Mouse (Mus musculus): ENCODE measurements around the gene Rab20.
A peak's percentile ranks its signal among the peaks of the same experiment; 100 is the strongest.

Gene Rab20

DNA sequence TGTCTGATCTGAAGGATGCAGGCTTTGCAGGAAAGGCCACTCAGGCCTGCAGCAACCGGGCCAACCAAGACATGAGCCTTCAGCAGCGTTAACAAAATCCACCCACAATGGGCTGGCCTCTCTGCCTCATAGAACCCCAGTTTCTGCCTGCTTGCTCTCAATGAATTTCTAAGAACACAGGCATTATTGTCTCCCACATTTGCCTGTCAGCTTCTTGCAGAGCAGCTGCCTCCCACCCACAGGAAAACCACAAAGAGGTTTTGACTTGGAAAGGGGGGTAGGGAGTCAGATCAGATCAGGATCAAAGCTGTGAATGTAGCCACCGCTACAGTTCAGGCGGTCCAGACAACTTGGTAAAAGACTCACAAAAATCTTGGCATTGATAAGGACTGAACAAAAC is 25.5 kb downstream of the Rab20 start:
- peak; percentile 55 for DNase-seq (ENCODE audit: low spot score)

DNA sequence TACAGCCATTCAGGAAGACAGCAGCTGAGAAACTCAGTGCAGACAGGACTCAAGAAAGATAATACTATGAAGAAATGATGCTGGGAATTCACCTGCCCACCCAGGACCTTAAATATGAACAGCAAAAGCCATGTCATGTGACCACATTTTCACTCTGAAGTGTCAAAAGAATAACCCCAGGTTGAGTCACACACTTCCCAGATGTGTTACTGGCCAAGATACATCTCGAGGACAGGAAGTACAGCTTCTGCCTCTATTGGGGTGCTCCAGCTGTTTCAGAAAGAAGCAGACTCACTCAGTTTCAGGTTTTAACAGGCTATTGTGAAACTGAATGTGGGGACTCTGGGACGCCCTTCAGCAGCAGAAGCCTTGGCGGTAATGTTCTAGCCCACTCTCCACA is 26.0 kb downstream of the Rab20 start:
- DNase-seq (ENCODE audit: low spot score): no peak

DNA sequence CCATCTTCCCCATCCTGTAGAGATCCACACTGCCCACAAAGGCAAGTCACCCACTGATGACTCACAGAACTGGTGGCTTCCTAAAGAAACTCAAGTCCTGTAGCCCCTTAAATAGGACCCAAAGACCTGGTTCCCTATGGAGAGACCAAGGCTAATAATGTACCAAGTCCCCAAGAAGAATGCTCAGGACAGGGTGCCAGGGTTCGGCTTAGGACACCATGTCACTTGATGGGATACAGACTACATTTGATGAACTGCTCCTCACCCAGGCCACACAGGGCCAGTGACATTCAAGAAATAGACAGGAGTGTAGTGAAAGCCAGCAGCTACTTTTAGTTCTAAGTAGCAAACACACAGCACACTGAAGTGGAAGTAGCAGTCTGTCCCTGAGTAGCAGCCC is 26.4 kb downstream of the Rab20 start:
- no peak for DNase-seq (ENCODE audit: low spot score)

DNA sequence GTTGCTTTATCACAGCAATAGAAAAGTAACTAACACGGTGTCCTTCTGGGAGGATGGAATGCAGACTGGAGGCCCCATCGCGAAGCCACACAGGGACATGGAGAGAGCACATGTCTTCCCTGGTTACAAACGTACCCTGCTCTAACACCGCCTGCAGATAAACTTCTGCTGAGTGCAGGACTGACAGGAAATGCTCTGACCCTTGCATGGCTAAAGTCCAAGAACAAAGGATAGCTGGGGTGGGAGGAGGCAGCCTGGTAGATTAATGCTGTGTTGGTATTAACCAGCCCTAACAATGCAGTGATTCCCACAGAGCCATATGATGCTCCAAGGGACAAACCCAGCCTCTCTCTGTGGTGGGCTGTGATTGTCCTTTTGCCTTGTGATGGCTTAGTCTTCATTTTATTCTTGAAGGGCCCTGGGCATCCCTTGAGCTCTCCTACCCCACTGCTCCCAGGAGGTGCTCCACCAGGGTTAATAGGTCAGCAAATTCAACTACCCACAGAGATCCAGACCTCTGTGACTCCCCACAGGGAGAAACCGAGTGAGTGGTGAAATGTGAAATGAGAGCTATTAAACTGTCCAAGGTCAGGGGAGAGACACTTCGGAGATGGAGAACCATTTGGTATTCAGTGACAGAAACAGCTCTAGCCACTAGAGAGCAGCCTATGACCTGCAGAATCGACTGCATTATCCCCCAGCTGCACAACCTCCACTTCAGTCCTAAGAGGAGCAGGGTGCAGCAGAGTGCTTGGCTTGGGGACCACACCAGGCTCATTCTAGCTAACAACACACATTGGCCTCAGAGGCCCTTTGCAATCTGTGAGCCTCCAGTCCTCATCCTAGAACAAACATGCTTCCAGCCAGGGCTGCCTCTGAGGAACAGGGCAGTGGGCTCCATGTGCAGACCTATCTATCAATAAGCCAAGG is 28.1 kb downstream of the Rab20 start:
- peak; percentile 78 for DNase-seq (ENCODE audit: low spot score)

DNA sequence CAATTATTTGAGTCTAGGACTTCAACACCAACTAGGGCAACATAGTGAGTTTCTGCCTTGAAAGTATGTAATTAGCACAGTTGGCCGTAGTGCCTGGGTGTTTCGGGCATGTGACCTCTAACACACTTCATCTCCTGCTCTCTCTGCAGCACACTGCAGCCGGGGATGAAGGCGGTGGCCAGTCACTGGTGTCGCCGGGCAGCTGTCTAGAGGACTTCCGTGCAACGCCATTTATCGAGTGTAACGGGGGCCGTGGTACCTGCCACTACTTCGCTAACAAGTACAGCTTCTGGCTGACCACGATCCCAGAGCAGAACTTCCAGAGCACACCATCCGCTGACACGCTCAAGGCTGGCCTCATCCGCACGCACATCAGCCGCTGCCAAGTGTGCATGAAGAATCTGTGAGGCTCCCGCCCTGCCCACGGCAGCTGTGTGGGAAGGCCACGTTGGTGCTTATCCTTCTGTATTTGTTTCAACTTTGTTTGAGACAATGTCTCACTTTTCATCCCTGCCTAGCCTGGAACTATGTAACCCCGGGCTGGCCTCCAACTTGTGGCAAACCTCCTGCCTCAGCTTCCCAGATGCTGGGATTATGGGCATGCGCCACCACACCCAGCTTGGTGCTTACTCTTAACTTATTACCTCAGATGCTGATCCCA is 30.5 kb downstream of the Rab20 start:
- no peak for DNase-seq (ENCODE audit: low spot score)

GRCm38 (mm10) chr8:11445790-11446189 is 32.7 kb downstream of the Rab20 start:
- no peak for DNase-seq (ENCODE audit: low spot score)

- no peak for DNase-seq (ENCODE audit: low spot score)
Measured at GRCm38 (mm10) chr8:11444216-11444615, 34.3 kb downstream of the Rab20 start.

DNA sequence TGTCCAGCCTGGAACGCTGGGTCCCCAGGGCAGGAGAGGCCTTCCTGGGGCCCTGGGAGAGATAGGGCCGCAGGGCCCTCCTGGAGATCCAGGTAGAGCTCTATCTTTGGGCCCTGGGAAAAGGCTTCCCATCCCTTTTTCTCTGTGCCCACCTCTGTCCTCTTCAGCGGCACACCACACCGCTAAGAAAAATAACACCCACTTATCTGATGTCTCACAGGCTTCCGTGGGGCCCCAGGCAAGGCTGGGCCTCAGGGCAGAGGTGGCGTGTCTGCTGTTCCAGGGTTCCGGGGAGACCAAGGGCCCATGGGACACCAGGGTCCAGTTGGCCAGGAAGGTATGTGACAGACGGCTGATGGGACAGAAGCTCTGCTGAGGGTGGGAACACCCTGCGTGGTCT is 34.9 kb downstream of the Rab20 start:
- no peak for DNase-seq (ENCODE audit: low spot score)

DNA sequence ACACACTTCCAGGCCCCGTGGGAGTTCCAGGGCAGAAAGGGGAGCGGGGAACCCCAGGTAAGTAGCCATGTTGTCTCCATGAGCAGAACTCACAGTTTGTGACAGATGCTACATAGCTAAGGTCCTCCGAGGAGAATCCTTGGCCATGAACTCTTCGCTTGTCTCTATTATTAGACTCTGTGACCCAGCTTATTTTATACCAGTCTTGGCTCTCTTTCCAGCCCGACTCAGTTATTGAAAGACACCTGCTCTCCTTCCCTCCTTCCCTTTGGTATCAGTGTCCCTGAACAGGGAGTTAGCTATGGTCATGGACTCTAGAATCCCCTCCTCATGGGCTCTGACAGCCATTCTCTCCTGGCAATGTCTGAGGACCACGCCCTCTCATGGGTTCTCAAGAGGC is 37.2 kb downstream of the Rab20 start:
- DNase-seq (ENCODE audit: low spot score): no peak

GRCm38 (mm10) chr8:11437862-11438261 is 40.6 kb downstream of the Rab20 start:
- DNase-seq (ENCODE audit: low spot score): no peak

GRCm38 (mm10) chr8:11430688-11431087 is 47.8 kb downstream of the Rab20 start:
- DNase-seq (ENCODE audit: low spot score): peak; percentile 42

- peak; percentile 45 for DNase-seq (ENCODE audit: low spot score)
Measured at GRCm38 (mm10) chr8:11423091-11423490, 55.4 kb downstream of the Rab20 start.

GRCm38 (mm10) chr8:11421968-11422367 is 56.5 kb downstream of the Rab20 start:
- no peak for DNase-seq (ENCODE audit: low spot score)

DNA sequence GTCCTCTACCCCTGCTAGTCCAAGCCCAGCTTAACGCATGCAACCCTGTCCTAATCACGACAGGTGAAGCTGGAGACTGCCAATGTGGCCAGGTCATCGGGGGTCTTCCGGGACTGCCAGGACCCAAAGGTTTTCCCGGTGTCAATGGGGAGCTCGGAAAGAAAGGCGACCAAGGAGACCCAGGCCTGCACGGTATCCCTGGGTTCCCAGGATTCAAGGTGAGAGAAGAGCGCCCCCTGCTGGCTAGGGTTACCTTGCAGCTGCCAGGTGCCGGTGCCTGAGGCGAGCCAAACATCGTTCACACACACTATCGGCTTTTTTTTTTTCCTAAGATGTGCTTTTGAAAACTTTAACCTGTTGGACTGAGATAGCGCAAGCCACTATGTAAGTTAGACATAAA is 57.4 kb downstream of the Rab20 start:
- peak; percentile 69 for DNase-seq (ENCODE audit: low spot score)

- DNase-seq (ENCODE audit: low spot score): peak; percentile 85
Measured at GRCm38 (mm10) chr8:11419645-11420044, 58.9 kb downstream of the Rab20 start.

DNA sequence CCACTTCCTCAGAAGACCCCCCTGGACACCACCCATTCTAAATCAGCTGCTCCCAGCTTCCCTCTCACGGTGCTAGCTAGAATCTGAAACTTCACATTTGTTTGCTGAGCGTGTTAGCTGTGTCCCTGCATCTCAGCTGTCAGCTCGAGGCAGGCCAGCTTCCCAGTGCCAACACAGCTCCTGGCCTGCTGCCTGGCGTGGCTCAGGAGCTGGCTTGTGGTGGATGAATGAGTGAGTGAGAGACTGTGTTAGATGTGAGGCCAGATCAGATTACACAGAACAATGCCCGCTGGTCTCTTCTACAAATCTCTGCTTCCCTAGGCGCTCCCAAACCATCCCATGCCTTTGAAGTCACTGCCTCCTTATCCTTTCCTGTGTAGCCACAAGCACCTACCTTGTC is 59.3 kb downstream of the Rab20 start:
- DNase-seq (ENCODE audit: low spot score): no peak

DNA sequence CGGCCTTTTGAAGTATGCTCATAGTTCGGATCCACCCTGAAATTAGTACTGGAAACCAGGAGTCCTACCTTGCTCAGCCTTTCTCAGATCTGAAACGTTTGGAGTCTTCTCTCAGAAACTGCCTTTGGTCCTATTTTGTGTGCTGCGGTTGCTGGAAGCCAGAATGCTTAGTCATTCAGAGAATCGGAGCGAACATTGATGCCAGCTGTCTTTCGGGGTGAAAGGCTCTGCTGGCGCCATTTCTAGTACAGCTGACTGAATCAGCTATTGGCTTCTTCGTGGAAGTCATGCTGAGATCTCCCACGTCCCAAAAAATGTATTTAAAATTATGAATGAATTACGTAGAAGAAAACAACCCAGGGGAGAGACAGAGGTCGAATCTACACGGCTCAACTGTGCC is 60.7 kb downstream of the Rab20 start:
- DNase-seq (ENCODE audit: low spot score): no peak

GRCm38 (mm10) chr8:11415089-11415488 is 63.4 kb downstream of the Rab20 start:
- peak; percentile 41 for DNase-seq (ENCODE audit: low spot score)

DNA sequence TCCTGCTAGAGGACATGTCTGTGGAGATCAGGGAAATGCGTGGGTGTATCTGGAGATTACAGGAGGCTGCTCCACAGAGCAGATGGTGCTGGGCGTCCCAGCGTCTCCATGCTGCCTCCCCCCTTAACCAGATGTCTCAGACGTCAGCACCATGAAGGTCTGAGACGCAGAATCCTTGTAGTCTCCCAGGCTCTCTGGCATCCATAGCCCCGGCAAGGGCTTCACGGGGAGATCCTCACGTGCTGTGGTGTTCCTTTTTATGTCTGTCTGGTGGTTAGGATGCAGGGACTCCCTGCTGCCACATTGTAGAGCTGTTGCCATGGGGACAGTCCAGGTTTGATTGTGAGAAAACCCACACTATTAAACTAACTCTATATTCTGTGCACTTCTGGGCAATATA is 64.2 kb downstream of the Rab20 start:
- peak; percentile 13 for DNase-seq (ENCODE audit: low spot score)

GRCm38 (mm10) chr8:11412450-11412849 is 66.1 kb downstream of the Rab20 start:
- no peak for DNase-seq (ENCODE audit: low spot score)

GRCm38 (mm10) chr8:11411504-11412124 is 66.9 kb downstream of the Rab20 start:
- DNase-seq (ENCODE audit: low spot score): peak; percentile 12

DNA sequence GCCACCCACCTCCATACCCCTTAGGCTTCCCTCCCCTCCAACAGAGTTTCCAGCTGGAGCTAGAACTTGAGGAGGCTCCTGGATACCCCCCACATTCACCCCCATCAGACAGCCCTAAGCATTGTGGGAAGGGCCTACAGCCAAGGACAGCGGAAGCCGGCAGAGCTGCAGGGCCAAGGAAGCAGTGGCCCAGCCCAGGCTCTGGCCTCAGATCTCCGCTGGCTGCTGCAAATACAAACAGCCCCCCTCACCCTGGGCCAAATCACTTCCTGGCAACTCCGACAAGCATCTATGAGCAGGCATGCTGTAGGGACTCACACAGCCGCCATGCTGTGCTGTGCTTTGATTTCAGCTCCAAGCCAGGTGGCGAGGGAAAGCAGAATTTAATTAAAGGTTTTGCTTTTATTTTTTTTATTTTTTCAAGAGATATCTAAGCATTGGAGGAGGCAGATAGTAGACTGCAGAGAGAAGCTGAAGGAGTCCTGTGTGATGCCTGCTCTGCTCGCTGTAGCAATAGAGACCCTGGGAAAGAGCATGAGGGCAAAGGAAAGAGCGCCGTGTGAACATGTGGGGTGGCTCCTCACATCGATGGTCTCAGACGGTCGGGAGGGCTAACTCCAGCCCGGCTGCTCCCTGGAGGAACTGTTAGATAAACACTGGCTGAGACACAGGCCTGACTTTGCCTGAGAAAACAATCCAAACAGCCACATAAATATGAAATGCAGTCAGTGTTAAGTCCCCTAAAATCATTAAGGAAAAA is 72.6 kb downstream of the Rab20 start:
- no peak for DNase-seq (ENCODE audit: low spot score)
